Mouse (Mus musculus): ENCODE measurements around the gene Etv6. TPM values are rescaled to one million over a fixed set of nuclear protein-coding genes. Genes with fewer than 3 reads are reported as not detected.

The Etv6 gene
- polyA plus RNA-seq, 1 experiment from 2014 or later = 16.0 TPM

DNA sequence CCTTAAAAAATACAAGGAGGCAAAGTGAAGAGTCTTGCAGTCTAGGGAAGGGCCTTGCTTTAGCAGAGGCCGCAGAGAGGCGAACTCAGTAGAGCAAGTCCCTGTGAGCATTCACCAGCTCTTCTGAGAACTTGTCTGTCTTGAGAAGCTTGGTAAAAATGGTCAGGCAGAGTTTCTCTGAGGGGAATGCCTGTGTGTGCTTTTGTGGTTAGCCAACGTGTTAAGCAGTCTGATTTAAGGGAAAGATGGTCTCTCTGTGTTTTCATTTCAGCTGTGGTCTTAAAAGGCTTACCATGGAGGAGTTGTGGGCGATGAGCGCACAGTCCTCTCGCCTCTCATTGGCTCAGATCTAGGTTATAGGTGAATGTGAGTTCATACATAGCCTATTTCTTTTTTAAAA is 12.5 kb downstream of the Etv6 start:
- Histone ChIP-seq H3K27me3 (ENCODE audit: control insufficient read depth, insufficient read depth, low read length) (no peaks in the 10 kb centered on the region), H3K4me3 (ENCODE audit: low read depth, low read length) (no peak overlapping the region), H3K9ac (ENCODE audit: low read depth, low read length) (no peak overlapping the region), H3K27ac (ENCODE audit: low read depth, low read length) (no peak overlapping the region), H3K9me3 (replicated peaks; ENCODE audit: control insufficient read depth, low read length) (no peaks in the 10 kb centered on the region), H3K36me3 (ENCODE audit: control insufficient read depth, insufficient read depth, low read length) (no peaks in the 10 kb centered on the region), H3K4me2 (no peak overlapping the region), H3K4me1 (ENCODE audit: control insufficient read depth, insufficient read depth, low read length) (peaks cover 59% of the 10 kb centered on the region)
- ATAC-seq (replicated peaks; ENCODE audit: insufficient number of reproducible peaks, low FRiP score, low TSS enrichment) = no peak
- WGBS (ENCODE audit: insufficient replicate concordance) = 89% methylated on average over 6 of the region's 6 CpGs

DNA sequence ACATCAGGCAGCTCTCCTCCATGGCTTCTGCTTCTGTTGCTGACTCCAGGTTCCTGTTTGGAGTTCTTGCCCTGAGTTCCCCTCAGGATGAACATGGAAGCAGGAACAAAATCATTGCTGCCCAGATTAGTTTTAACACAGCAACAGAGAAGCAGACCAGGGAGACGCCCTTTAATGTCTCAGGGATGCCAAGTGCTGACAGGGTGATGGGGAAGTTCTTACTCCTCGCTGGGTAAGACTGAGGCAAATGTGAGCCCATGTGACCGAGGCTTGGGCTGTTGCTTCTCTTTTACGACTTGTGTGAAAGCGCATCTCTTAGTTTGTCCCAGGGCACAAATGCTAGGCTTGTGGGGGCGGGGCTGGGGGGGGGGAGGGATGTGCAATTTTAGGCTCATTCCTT is 13.5 kb downstream of the Etv6 start:
- ATAC-seq (replicated peaks; ENCODE audit: insufficient number of reproducible peaks, low FRiP score, low TSS enrichment) = no peak
- Histone ChIP-seq H3K36me3 (ENCODE audit: control insufficient read depth, insufficient read depth, low read length) (no peaks in the 10 kb centered on the region), H3K9ac (ENCODE audit: low read depth, low read length) (no peak overlapping the region), H3K4me3 (ENCODE audit: low read depth, low read length) (no peak overlapping the region), H3K27ac (ENCODE audit: low read depth, low read length) (no peak overlapping the region), H3K27me3 (ENCODE audit: control insufficient read depth, insufficient read depth, low read length) (no peaks in the 10 kb centered on the region), H3K4me1 (ENCODE audit: control insufficient read depth, insufficient read depth, low read length) (peaks cover 59% of the 10 kb centered on the region), H3K9me3 (replicated peaks; ENCODE audit: control insufficient read depth, low read length) (no peaks in the 10 kb centered on the region), H3K4me2 (no peak overlapping the region)
- 78% methylated on average over 6 of the region's 6 CpGs for WGBS (ENCODE audit: insufficient replicate concordance)

DNA sequence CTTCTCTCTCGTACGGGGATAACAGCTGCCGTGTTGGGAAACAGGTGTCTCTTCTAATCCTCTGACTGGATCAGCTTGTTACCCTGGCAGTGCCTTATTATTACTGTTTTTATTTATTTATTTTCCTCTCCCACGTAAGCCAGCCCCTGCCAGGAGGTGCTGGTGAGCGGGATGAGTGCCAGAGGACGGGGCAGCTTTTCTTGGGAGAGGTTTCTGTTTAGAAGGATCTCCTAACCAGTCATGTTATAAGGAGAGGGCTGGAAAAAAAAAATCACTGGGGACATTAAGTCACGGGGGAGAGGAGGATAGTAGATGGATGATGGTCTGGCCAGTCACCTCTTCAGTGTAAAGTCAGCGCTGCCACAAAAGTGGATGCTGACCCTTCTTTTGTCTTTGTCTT is 15.0 kb downstream of the Etv6 start:
- Histone ChIP-seq H3K36me3 (ENCODE audit: control insufficient read depth, insufficient read depth, low read length) (no peaks in the 10 kb centered on the region), H3K9me3 (replicated peaks; ENCODE audit: control insufficient read depth, low read length) (no peaks in the 10 kb centered on the region)
- WGBS (ENCODE audit: insufficient replicate concordance) = 82% methylated on average over 8 of the region's 8 CpGs

DNA sequence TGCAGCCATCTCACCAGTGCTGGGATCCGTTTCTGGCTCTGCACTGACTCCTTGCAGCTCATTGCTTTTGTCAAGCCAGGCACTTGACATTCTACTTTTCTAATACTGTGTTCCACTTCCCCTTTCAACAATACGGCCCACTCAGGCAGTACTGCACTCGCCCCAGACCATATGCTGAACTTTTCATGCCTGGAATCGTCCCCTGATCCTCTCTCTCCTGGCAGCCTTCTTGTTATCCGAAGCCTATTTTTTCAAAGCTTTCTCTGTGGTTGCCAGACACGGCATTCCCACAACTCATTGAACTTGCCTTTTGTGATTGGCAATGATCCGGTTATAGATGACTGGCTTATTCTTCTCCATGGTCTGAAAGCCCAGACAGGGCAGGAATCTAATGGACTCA is 16.4 kb downstream of the Etv6 start:
- Histone ChIP-seq H3K9me3 (replicated peaks; ENCODE audit: control insufficient read depth, low read length) (no peaks in the 10 kb centered on the region), H3K9ac (ENCODE audit: low read depth, low read length) (no peak overlapping the region), H3K27ac (ENCODE audit: low read depth, low read length) (no peak overlapping the region), H3K4me2 (no peak overlapping the region), H3K36me3 (ENCODE audit: control insufficient read depth, insufficient read depth, low read length) (no peaks in the 10 kb centered on the region), H3K4me3 (ENCODE audit: low read depth, low read length) (no peak overlapping the region), H3K27me3 (ENCODE audit: control insufficient read depth, insufficient read depth, low read length) (no peaks in the 10 kb centered on the region), H3K4me1 (ENCODE audit: control insufficient read depth, insufficient read depth, low read length) (peaks cover 43% of the 10 kb centered on the region)
- WGBS (ENCODE audit: insufficient replicate concordance) = 68% methylated on average over 7 of the region's 7 CpGs
- no peak for ATAC-seq (replicated peaks; ENCODE audit: insufficient number of reproducible peaks, low FRiP score, low TSS enrichment)

More for the DNA sequence above, 15.0 kb downstream of the Etv6 start:
- Histone ChIP-seq H3K27me3 (ENCODE audit: control insufficient read depth, insufficient read depth, low read length) (no peaks in the 10 kb centered on the region), H3K27ac (ENCODE audit: low read depth, low read length) (no peak overlapping the region), H3K4me1 (ENCODE audit: control insufficient read depth, insufficient read depth, low read length) (peaks cover 56% of the 10 kb centered on the region), H3K4me2 (no peak overlapping the region), H3K4me3 (ENCODE audit: low read depth, low read length) (no peak overlapping the region), H3K9ac (ENCODE audit: low read depth, low read length) (no peak overlapping the region)
- ATAC-seq (replicated peaks; ENCODE audit: insufficient number of reproducible peaks, low FRiP score, low TSS enrichment) = no peak

DNA sequence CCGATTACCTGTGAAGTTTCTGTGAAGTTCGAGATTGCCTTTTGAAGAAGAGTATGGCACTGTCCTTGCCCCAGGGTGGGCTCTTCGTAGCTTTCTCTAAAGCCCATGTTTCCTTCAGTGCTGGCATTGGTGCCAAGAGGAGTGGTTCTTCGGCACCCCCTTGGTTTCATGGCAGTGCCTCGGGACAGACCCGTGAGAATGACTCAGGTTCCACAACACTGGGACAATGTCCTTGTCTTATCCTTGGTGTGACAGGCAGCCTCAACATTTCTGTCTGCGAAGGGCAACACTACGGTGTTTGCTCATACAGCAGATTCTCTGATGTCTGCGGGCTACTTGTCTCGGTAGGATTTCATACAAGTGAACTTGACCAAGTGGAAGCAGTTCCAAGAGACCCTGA is 17.6 kb downstream of the Etv6 start:
- H3K36me3 ChIP-seq (ENCODE audit: control insufficient read depth, insufficient read depth, low read length) = no peaks in the 10 kb centered on the region
- H3K4me3 ChIP-seq (ENCODE audit: low read depth, low read length) = no peak overlapping the region
- no peak overlapping the region for H3K9ac ChIP-seq (ENCODE audit: low read depth, low read length)
- WGBS (ENCODE audit: insufficient replicate concordance) = 71% methylated on average over 10 of the region's 10 CpGs
- H3K9me3 ChIP-seq (replicated peaks; ENCODE audit: control insufficient read depth, low read length) = no peaks in the 10 kb centered on the region
- no peaks in the 10 kb centered on the region for H3K27me3 ChIP-seq (ENCODE audit: control insufficient read depth, insufficient read depth, low read length)
- H3K4me1 ChIP-seq (ENCODE audit: control insufficient read depth, insufficient read depth, low read length) = peaks cover 50% of the 10 kb centered on the region
- ATAC-seq (replicated peaks; ENCODE audit: insufficient number of reproducible peaks, low FRiP score, low TSS enrichment) = no peak
- no peak overlapping the region for H3K4me2 ChIP-seq
- 0 out of 2 replicates have a peak overlapping the region, but pooled peaks have one; percentile 29 for H3K27ac ChIP-seq (ENCODE audit: low read depth, low read length)

DNA sequence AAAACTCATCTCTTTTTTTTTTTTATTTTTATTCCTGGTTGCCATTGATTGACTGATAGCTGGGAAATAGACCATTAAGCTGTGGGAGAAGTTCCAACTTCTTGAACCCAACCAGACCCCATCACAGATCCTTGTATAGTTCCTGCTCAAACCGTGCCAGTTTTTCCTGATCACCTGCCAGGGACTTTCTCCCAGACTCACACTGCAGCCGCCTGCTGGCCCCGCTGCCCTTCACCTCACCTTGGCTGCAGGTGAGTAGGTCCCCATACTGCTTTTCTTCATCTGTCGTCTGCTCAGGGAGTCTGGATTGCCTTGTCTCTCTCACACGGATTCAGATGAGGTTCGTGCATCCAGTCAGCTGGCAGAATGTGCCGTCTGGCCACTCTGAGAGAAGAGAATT is 18.1 kb downstream of the Etv6 start:
- H3K4me1 ChIP-seq (ENCODE audit: control insufficient read depth, insufficient read depth, low read length) = peaks cover 54% of the 10 kb centered on the region
- no peaks in the 10 kb centered on the region for H3K9me3 ChIP-seq (replicated peaks; ENCODE audit: control insufficient read depth, low read length)
- no peak overlapping the region for H3K4me2 ChIP-seq
- 57% methylated on average over 7 of the region's 7 CpGs for WGBS (ENCODE audit: insufficient replicate concordance)
- H3K4me3 ChIP-seq (ENCODE audit: low read depth, low read length) = no peak overlapping the region
- no peak for ATAC-seq (replicated peaks; ENCODE audit: insufficient number of reproducible peaks, low FRiP score, low TSS enrichment)
- H3K27ac ChIP-seq (ENCODE audit: low read depth, low read length) = peak overlapping the region; percentile 15; the same call in 1 of the 2 replicates
- H3K27me3 ChIP-seq (ENCODE audit: control insufficient read depth, insufficient read depth, low read length) = no peaks in the 10 kb centered on the region
- H3K36me3 ChIP-seq (ENCODE audit: control insufficient read depth, insufficient read depth, low read length) = no peaks in the 10 kb centered on the region
- no peak overlapping the region for H3K9ac ChIP-seq (ENCODE audit: low read depth, low read length)

DNA sequence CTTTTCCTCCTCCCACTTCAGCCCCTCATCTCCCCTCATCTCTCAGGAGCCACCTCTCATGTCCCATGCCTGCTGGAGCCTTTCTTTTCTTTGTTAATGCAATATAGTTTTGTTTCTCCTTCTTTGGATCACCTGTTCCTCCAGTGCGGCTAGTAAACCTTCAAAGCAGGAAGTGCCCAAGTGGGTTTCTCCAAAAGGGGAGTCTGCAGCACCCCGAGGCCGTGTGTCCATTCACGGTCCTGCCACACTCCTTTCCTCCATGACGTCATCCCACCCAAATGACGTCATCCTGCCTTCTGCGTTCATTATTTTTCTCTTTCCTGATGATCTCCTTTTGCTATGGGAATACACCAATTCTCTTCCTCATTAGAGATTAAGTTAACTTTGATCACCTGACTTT is 20.1 kb downstream of the Etv6 start:
- Histone ChIP-seq H3K9ac (ENCODE audit: low read depth, low read length) (no peak overlapping the region), H3K36me3 (ENCODE audit: control insufficient read depth, insufficient read depth, low read length) (no peaks in the 10 kb centered on the region), H3K4me3 (ENCODE audit: low read depth, low read length) (no peak overlapping the region), H3K27me3 (ENCODE audit: control insufficient read depth, insufficient read depth, low read length) (no peaks in the 10 kb centered on the region), H3K9me3 (replicated peaks; ENCODE audit: control insufficient read depth, low read length) (no peaks in the 10 kb centered on the region), H3K4me1 (ENCODE audit: control insufficient read depth, insufficient read depth, low read length) (peaks cover 63% of the 10 kb centered on the region), H3K4me2 (no peak overlapping the region), H3K27ac (ENCODE audit: low read depth, low read length) (no peak overlapping the region)
- no peak for ATAC-seq (replicated peaks; ENCODE audit: insufficient number of reproducible peaks, low FRiP score, low TSS enrichment)
- 64% methylated on average over 7 of the region's 7 CpGs for WGBS (ENCODE audit: insufficient replicate concordance)

DNA sequence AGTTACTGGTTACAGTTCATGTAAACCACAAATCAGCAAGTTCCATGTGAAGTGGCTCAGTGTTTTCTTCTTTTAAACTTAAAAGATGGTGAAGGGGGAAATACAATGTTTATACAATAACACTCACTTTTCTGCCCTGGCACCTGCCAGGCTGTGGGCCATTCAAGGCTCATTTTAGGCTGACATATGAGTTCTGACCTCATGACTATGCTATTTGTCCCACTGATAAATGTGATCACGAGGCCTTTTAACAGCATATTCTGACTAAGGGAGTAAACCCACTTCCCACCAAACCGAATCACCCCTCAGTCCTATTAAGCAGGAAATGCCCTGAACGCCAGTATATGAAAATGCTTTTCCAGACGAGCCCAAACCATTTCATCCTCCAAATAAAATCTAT is 23.0 kb downstream of the Etv6 start:
- Histone ChIP-seq H3K9me3 (replicated peaks; ENCODE audit: control insufficient read depth, low read length) (no peaks in the 10 kb centered on the region), H3K9ac (ENCODE audit: low read depth, low read length) (no peak overlapping the region), H3K4me2 (no peak overlapping the region), H3K4me1 (ENCODE audit: control insufficient read depth, insufficient read depth, low read length) (peaks cover 60% of the 10 kb centered on the region), H3K4me3 (ENCODE audit: low read depth, low read length) (no peak overlapping the region), H3K27me3 (ENCODE audit: control insufficient read depth, insufficient read depth, low read length) (no peaks in the 10 kb centered on the region), H3K27ac (ENCODE audit: low read depth, low read length) (no peak overlapping the region), H3K36me3 (ENCODE audit: control insufficient read depth, insufficient read depth, low read length) (no peaks in the 10 kb centered on the region)
- 48% methylated on average over 4 of the region's 4 CpGs for WGBS (ENCODE audit: insufficient replicate concordance)
- no peak for ATAC-seq (replicated peaks; ENCODE audit: insufficient number of reproducible peaks, low FRiP score, low TSS enrichment)

DNA sequence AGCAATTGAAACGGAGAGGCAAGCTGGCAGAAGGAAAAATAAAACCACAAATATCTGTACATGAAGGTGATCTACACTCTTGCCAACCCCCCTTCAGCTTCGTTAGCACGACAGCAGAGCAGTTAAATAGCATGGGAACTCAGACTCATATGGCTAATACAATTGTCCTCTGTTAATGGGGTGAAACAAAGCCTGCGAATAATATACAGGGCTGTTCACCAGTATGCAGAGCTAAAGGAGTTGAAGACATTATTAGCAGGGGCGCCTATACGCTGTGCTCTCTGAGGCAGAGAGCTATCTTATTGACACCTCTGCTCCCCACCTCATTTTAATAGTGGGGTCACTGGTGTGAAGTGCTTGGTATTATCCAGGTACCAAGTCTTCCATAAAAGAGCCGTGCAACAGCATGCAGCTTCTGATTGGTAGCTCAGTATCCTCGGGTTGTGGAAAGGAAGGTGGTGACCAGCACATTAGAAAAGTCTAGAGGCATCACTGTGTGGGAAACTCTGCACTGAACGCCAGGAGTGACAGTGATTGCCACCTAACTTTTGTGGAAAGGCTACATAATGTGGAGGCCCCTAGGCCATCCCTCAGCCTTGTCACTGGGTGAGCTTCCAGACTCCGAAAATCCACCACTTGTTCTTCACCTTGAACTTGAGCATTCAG is 23.5 kb downstream of the Etv6 start:
- H3K4me1 ChIP-seq (ENCODE audit: control insufficient read depth, insufficient read depth, low read length) = peaks cover 54% of the 10 kb centered on the region

More for the DNA sequence above, 23.5 kb downstream of the Etv6 start:
- Histone ChIP-seq H3K4me3 (ENCODE audit: low read depth, low read length) (no peak overlapping the region), H3K9me3 (replicated peaks; ENCODE audit: control insufficient read depth, low read length) (no peaks in the 10 kb centered on the region), H3K4me2 (no peak overlapping the region), H3K9ac (ENCODE audit: low read depth, low read length) (no peak overlapping the region), H3K36me3 (ENCODE audit: control insufficient read depth, insufficient read depth, low read length) (no peaks in the 10 kb centered on the region), H3K27me3 (ENCODE audit: control insufficient read depth, insufficient read depth, low read length) (no peaks in the 10 kb centered on the region), H3K27ac (ENCODE audit: low read depth, low read length) (no peak overlapping the region)
- ATAC-seq (replicated peaks; ENCODE audit: insufficient number of reproducible peaks, low FRiP score, low TSS enrichment) = no peak
- 74% methylated on average over 10 of the region's 10 CpGs for WGBS (ENCODE audit: insufficient replicate concordance)

Measured in heart, embryonic 11.5 days (tissue).